Mouse (Mus musculus) heart, postnatal 10 days (tissue): ENCODE measurements at regions not wholly inside any gene's neighbourhood (a gene's known extent, or its start where the extent isn't known, plus 50 kb on each side); places are given as distances from the start of the nearest gene placed in this dataset.
"Not testable (repeated sequence)": the region's sequence is repeated elsewhere in the genome, so short reads cannot be mapped to it uniquely, and the experiment has no call there.

Experiments
- DNase-seq, 2 experiments: peaks; one replicate each; pipeline ENCODE4 v3.0.0; 2021
- intact Hi-C: fragments of 180-260 bp; cut with DNase I; formaldehyde crosslinking; loops from one replicate; pipeline ENCODE4 v1.15.1; 2025

DNA sequence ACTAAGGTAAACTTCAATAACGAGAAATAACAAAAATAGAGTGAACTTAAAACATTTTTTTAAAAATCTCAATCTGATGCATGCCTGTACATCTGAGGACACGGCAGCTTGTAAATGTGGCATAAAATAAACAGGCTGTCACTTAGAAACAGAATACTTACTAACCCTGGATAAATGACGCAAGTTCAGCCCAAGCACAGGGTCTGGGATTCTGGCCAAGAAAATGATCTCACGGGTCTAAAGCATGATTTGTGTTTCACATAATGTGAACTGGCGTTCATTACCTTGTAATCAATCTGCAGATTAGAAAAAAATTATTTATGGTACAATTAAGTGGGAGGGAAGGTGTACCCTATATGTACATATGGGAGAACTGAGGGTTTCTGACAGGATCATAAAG is 512.1 kb upstream of the Vrk2 start:
- peak in 1 of 2 experiments; percentile 2 for DNase-seq
- intact Hi-C loops = no loop called here

DNA sequence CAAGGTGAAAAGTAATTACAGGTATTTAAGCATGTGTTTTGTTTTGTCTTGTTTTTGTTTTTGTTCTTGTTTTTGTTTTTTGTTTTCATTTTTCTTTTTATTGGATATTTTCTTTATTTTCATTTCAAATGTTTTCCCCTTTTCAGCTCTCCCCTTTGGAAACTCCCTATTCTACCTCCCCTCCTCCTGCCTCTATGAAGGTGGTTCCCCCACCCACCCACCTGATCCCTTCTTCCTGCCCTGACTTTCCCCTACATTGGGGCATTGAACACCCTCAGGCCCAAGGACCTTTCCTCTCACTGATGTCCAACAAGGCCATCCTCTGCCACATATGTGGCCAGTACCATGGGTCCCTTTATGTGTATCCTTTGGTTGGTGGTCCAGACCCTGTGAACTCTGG is 509.1 kb upstream of the Vrk2 start:
- DNase-seq = no peak
- intact Hi-C loops = no loop called here

DNA sequence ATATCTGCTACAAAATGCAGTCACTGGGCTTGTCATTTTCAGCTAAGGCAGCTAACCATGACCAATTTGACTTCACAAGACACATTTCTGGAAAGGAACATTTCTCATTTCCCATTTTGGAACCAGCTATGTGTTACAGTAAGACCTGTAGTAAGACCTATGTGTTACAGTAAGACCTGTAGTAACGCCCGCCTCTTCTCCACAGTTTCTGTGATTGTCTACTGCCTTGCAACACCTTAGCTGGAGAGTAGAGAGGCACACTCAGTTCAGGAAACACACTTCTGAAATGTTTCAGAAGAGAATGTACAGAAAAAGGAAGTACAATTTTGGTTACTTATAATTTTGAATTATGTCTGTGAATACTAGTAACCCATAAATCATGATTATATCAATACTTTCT is 508.2 kb upstream of the Vrk2 start:
- DNase-seq = no peak
- intact Hi-C loops = no loop called here

DNA sequence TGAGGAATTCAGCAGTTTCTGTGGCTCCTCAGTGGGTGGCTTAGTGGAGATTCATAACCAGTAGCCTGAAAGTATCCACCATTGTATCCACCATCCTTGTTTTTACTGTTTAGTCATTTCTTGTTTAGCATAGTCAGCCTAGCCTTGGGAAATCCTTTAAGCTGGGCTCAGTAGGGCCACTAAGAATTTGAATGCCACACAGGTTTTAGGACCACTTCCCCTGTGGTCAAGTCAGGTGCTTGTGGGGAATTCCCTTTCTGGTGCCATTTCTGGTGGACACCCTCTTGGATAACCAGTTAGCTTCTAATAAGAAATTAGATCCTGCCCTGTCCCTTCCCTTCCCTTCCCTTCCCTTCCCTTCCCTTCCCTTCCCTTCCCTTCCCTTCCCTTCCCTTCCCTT is 502.8 kb upstream of the Vrk2 start:
- DNase-seq = no peak
- intact Hi-C loops = no loop called here

DNA sequence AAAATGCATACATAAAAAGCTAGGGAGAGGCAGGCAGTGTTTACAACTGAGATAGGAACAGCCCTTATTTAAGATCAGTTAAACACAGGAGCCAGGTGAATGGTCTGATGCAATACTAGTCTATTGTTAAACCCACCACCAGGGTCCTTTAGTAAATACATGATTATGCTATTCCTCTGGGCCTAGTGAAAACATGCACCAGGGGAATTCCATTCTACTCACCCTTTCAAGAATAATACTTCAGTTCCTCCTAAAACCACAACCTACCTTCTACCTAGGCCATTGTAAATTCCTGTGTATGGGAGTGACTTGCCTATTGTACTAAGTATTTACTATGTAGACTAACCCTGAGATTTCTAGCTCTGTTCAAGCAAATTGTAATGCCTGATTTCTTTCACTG is 501.7 kb upstream of the Vrk2 start:
- DNase-seq, intact Hi-C loops: not testable (repeated sequence)

DNA sequence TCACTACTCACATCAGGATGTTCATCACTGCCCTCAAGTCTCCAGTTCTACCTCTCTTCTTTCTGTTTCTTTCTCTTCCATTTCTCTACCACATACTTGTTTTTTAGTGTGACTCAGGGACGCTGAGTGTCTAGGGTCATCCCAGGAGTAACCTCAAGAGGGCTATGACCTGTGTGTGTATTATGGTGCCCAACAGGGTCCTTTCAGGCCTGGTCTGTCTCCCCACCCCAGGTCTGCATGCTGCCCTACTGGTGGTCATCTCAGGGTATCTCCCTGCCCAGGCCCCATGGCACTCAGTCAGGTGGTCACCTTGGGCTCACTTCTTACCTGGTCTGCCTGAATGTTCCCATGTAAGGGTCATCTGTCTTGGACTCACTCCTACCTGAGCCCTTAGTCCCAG is 492.7 kb upstream of the Vrk2 start:
- intact Hi-C loops = no loop called here
- no peak for DNase-seq

DNA sequence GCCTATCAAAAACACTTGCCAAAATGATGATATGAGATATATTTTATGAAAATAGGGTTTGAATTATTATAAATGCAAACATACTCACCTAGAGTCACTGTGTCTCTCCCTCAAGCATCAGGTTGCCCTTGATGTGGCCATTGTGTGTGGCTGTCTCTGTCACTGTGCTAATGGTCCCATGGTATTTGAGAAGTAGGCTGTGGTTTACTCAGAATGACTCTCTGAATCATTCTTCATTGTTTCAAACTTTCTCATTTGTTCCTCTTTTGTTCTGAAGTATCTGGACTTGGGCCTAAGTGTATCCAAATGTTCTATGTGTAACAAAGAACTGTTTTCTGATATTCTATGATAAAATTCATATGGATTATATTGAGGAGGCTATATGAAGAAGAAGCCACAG is 487.4 kb upstream of the Vrk2 start:
- intact Hi-C loops = no loop called here
- DNase-seq = no peak

DNA sequence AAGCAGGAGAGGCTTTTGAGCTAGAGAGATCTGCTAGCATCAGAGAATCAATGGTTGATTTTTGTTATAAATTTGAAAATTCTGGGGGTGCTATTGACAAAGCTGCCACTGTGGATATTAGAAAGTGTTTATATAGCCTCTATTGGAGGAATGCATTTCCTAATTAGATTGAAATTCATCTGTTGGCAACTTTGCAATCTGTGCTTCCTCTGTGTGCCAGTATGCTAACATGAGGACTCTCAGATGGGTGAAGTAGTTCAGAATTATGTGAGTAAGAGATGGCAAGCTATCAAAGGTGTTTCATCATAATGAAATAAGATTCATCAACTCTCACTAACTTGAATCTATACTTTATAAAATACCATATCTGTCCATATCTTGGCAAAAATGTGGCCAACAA is 476.6 kb upstream of the Vrk2 start:
- no peak for DNase-seq
- intact Hi-C loops = no loop called here

DNA sequence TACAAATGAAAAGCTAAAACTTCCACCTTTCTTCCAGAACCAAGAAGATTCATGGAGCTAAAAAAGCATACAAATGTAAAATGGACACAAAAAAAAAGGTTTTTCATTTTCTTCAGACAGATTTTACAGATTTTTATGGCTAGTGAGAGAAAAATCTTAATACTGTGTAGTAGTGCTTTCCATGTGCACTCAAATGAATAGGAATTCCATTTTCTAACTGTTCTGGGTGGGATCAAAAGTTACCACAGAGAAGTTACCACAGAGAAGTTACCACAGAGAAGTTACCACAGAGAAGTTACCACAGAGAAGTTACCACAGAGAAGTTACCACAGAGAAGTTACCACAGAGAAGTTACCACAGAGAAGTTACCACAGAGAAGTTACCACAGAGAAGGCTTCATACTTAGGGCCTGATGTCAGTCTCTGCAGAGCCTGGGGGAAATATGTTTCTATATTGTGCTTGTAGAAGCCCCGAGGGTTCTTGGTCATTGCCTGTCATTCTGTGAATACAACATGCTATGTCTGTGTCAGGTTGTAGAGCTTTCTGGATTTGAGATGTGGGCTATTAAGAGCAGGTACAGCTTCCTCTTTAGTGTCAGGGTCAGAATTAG is 433.5 kb upstream of the Vrk2 start:
- no peak for DNase-seq
- intact Hi-C loops = no loop called here

DNA sequence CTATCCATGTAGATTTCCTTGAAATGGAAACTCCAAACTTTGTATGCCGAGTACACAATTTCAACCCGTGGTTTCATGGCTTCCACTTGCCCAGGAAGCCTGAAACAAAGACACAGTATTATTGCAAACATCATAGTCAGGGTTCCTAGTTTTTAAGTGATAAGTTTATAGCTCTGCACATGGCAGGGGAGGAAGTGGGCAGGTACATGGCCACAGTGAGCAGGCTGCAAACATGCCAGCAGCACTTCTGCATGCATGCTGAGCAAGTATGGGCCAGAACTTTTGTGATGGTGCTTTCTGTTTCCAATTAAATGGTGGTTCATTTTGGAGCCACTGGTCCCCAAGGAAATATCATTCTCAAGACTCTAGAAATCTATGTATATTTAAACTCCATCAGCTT is 431.7 kb upstream of the Vrk2 start:
- intact Hi-C loops = no loop called here
- DNase-seq = no peak

DNA sequence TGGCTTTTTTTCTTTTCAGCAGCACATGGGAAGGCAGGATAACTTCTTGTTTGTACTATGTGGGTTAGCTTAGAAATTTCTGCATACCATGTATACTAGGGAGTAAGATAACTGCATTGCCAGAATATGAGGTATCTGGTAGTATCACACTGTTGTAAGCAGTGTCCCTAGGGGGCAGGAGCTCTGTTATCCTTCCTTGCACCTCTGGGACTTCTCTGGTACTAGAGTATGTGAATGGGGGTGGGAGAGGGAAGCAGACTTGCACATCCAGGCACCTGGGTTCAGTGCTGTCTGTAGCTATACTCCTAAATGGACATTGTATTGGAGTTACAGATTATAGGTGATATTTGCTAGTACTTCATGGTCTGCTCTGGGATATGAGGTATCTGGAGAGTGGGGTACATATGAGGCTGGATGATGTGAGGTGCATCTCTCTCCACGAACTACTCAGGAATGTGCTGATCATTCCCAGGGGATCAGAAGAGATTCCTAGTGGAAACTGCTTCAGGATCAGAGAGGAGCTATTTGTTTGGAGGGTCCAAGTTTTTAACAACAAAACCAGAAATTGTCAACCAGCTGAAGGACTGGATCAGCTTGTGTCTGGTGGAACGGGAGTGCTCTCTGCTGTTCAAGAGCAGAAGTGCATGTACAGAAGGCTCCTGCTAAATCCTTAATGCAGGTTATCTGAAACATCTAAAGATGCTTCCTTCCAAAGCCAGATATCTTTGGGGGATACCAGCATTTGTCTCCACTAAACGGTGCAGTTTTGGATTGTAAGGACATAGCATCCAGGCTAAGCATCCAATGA is 402.7 kb upstream of the Vrk2 start:
- no peak for DNase-seq
- intact Hi-C loops = no loop called here

DNA sequence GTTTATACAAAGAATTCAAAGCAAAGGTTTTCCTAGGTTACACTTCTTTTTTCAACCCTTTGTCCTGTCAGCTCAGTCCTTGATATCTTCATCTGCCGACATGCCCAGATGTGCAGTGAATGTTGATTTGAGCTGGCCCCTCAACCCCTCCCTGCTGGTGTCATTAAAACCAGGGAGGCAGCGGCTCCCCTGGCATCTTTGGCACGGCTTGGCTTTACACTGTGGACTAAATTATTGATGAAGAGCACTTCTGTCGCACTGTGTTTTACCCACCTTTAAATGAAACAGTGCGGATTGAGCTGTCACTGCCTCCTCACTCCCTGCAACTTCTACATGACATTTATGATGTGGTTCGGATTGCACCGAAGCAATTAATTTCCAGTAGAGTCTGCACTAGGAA is 387.4 kb upstream of the Vrk2 start:
- intact Hi-C loops = no loop called here
- no peak for DNase-seq

DNA sequence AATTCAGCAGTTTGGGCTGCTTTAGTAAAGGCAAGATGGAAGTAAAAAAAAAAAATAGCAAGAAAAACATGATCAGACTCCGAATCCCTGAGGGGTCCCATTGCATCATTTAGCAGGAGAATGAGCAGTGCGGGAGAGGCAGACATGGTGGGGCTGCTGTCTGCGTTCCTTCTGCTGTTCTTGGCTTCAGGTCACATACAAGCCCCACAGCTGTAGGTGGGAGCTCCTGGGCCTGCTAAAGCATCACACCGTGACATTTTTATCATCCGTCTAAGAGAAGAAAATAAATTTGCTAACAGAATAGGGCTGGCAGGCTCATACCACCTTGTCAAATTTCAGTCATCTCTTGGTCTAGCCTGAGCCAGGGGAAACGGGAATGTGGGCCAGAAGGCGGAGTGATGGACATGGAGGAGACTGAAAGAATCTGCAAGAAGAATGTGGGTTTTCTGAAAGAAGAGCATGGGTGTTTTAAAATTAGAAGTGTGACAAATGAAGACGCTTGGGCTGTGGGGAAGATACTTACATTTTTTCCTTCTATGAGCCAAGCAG is 378.8 kb upstream of the Vrk2 start:
- DNase-seq = no peak
- intact Hi-C loops = no loop called here

DNA sequence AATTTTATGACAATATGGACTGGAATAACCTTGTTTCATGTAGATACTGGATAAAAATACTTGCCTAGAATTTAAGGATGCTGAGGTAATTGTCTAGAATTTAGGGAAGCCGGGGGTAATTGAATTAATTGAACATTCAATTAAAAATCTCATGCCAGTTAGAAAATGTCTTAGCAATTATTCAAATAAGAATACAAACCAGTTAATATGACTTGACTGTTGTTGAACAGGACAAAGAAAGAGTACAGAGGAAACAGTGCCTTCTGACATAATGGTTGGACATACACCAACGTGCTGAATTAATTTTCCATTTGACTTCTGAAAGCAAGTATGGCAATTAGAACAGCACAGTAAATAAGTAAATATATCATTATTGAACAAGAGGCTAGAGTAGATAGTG is 377.4 kb upstream of the Vrk2 start:
- intact Hi-C loops = no loop called here
- DNase-seq = no peak

DNA sequence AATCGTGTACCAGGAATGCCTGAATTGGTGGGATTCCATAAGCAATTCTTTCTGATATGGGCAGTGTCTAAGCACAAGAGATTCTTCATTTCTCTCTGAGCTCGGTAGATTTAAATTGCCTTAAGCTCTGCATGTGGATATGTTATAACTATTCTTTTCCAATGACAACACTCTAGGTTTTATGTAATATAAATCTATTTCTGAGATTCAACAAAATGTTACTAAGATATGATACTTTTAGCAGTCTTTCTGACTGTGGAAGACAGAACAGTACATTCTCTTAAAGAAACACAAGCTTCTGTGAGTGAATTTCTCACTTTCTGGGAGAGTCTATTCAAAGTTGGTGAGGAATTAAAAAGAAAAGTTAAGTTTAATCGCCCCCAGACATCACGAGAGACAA is 373.6 kb upstream of the Vrk2 start:
- intact Hi-C loops = loop anchor here (10.0 kb wide), 1 partner anchor 1103 kb away; no protein-coding TSS in a partner anchor
- DNase-seq = no peak

DNA sequence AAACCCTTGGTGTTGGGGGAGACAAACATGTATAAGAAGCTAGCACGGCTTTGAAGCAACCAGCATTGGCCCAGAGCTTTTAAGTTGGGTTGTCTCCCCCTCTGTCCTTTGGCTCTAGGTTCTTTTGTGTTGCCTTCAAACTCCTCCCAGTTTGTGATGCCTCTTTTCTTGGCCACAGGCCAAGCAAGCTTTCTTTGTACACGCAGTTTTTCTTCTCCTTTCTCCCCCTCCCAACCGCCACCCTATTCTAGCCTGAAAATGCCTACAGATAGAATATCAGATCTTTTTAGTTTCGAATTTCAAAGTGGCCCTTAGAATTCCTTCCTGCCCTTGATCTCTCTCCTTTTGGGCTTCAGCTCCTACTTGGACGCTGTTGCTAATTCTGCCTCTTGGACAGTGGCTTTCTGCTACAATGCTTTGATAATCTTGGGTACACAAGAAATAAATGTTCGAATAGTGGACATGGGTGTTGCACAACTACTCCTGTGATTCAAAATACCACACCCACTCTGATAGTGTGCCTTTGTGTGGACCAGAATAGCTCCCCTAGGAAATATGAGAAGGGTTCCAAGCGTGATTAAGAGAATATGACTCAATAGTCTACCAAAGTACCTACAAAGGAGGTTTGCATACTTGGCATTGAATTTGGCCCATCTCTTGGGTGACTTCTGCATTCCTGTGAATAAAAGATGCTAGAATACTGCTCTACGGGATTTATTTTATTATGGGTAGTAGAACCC is 369.3 kb upstream of the Vrk2 start:
- intact Hi-C loops = loop anchor here (10.0 kb wide), 1 partner anchor 1098 kb away; no protein-coding TSS in a partner anchor
- peak; percentile 5 to 7 for DNase-seq

DNA sequence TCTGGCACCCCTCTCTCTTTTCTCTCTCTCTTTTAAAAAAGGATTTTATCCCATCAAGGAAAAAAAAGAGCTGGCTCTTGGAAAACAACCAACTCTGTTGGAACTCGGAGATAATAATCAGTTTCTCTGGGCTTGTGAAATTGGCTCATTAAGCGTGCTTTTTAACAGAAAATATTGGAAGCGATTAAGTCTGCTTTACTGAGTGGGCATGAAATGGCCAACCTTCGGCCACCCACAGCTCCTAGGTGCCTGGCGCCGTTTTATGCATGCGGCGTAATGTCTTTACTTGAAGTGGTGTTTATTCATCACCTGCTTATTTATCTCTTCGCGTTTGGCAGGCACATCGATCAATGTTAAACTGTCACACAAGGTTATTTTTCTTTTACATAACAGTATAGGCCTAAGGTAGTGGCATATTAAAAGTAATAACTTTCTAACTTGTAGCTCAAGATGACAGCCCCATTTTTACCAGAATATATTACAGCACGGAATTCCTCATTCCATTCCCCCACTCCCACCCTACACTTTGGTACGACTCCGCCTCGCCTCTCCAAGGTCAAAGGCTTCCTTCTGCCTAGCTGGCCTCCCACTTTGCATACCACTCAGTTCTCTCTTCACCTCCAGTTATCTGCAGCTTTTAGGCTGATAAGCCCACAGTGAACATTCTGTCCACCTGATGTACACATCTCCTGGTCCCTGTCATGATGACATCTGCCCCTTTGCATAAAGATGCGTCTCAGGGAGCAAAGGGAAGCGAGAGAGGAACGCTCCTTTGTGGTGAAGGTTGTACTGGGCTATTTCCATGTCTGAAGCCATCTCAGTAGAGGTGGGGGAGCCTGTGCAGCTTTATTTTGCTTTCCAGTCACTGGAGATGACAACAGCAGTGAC is 368.5 kb upstream of the Vrk2 start:
- peak; percentile 2 to 7 for DNase-seq
- intact Hi-C loops = loop anchor here (10.0 kb wide), 1 partner anchor 1097 kb away; no protein-coding TSS in a partner anchor

DNA sequence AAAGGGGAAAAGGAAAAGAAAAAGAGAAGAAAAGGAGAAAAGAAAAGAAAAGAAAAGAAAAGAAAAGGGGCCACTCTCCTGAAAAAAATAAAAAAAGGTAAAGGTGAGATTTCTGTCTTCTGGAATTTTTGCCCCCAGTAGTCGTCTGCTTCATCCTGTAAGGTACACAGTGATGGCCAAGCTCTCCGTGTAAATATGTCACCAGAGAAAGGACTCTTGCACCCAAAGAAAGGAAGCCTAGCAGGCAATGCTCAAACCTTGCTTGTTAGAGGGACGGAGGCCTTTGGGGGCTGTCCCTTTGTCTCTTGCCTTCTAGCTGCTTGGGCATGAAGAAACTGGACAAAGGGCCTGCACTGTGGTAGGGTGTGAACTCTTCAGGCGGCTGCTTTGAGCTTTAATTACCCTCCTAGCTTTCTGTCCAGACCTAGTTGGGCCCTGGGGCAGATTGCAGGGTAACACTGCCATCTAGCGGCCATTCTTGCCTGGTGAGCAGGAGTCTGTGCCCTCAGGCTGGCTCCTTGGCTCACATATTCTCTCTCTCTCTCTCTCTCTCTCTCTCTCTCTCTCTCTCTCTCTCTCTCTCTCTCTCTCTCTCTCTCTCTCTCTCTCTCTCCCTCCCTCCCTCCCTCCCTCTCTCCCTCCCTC is 367.7 kb upstream of the Vrk2 start:
- intact Hi-C loops = loop anchor here (2.0 to 10.0 kb wide), 2 partner anchors 761 to 1097 kb away; no protein-coding TSS in a partner anchor
- DNase-seq = peak; percentile 87 to 91

DNA sequence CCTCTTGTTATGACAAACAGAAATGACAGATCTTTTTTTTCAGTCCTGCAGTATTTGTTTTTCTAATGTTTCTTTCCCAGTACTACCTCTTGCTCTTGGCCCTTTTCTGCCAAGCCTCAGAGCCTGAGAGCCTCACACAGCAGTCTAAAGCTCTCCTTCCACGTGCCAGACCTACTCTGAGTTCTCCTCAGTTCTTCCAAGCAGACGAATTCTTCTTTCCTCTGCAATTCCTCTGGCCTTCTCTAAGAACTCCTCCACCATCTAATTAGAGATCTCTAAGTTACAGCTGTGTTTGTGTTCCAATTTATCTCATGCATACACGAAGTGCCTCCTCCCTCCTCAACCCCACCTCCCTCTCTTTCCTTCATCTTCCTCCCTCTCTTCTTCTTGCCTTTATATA is 362.4 kb upstream of the Vrk2 start:
- DNase-seq = no peak
- intact Hi-C loops = no loop called here

DNA sequence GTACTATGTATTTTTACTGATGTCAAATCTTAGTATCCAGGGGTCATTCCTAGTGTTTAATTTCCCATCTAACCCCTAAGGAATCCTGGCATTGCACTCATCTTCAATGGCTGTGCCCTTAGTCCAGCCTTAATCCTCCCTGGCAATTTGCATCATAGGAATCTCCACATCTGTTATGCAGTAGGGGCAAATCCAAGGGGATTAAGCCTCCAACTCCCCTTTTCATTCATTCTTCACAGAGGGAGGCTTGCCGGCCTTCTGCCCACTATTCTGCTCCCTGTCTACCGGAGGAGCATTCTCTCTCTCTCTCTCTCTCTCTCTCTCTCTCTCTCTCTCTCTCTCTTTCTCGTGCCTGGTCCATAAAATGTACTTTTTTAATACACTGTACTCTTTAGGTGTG is 338.0 kb upstream of the Vrk2 start:
- DNase-seq = no peak
- intact Hi-C loops = no loop called here
